Mouse (Mus musculus) gastrocnemius, adult 2 months (tissue): ENCODE data around the gene Cux2. TPM values are rescaled to one million over a fixed set of nuclear protein-coding genes. Genes with fewer than 3 reads are reported as not detected.

Experiments used
- DNase-seq: peaks from one replicate; pipeline ENCODE4 v3.0.0; 2022
- H3K27ac ChIP-seq: fragments of 200-600 bp; 2 replicates; pipeline ENCODE4 v1.8.1; 2022; ENCODE audit warnings: mild to moderate bottlenecking
- H3K4me3 ChIP-seq: fragments of 200-600 bp; 2 replicates; pipeline ENCODE4 v1.8.1; 2022; ENCODE audit warnings: mild to moderate bottlenecking, moderate library complexity
- CTCF ChIP-seq: fragments of 200-600 bp; IDR thresholded peaks from 2 replicates; pipeline ENCODE4 v1.8.1; 2022; ENCODE audit warnings: antibody characterized with exemption, mild to moderate bottlenecking, moderate library complexity
- intact Hi-C: fragments of 180-260 bp; cut with DNase I; formaldehyde crosslinking; loops from one replicate; pipeline ENCODE4 v1.15.1; 2025
- total RNA-seq, 2 experiments: library from RNA; stranded (reverse); gene quantifications; 2 replicates each; pipeline ENCODE4 v1.2.3; 2021

Cux2 gene
- total RNA-seq, 2 experiments from 2014 or later, result 3.9 to 6.0 TPM

DNA sequence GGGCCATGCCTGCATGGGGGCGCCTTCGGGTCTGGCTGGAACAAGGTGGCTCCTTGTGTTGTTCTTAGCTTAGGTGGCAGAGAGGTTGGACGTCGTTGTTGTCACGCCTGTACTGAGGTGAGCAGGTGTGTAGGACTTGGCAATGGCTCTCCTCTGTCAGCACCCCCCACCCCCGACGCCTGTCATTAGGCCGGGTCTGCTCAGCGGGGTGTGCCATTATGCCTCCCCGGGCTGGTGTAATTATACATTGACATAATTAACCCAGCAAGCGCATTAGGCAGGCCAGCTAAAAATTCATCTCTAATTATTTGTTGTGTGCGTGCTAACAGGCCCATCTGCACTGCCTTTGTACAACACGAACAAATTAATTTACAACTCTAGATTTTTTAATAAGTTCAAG lies 160.5 kb downstream of the Cux2 start:
- no peak overlapping the region for H3K4me3 ChIP-seq
- intact Hi-C loops, result no loop called here
- no peak overlapping the region for H3K27ac ChIP-seq
- TF ChIP-seq CTCF, result no peak
- no peak for DNase-seq

DNA sequence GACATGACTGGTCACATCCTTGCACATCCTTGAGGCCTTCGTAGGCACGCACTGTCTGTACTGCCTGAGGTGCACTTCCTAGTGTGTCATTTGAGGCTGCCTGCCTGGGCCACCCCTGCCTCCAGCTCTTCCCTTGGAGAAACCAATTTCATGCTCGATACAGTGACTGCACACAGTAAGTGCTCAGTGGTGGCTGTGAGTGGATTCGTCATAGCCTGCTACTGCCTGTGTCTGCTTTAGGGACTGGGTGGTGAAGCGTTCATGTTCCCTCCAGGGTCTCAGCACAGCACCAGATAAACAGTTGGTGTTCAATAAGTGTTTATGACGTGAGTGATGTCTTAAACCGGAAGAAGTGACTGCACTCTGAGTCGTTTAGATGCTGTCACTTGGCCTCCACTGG lies 166.5 kb downstream of the Cux2 start:
- Histone ChIP-seq H3K4me3 (no peak overlapping the region), H3K27ac (no peak overlapping the region)
- no peak for DNase-seq
- no peak for TF ChIP-seq CTCF
- intact Hi-C loops, result no loop called here

GRCm38 (mm10) chr5:121879211-121879610 lies 170.7 kb downstream of the Cux2 start:
- peak; percentile 47 for DNase-seq
- H3K27ac ChIP-seq, result no peak overlapping the region
- H3K4me3 ChIP-seq, result no peak overlapping the region
- intact Hi-C loops, result no loop called here
- peak; percentile 71 for TF ChIP-seq CTCF

DNA sequence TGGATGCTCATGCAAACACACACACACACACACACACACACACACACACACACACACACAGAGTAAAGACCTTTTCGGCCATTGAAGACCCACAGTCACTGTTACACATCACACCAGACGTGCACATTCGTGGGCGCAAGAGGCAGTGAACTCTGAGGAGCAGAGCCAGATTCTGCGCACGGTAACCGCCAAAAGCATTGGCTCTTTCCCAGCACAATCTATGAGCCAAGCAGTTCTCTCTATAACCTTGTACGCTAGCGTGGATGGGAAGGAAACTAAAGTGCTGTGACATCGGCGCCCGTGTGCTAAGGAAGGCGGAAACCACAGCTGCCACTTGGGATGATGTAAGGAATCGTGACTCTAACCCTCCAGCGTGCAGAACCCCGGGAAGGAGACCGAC lies 171.2 kb downstream of the Cux2 start:
- no peak for DNase-seq
- intact Hi-C loops, result no loop called here
- no peak overlapping the region for H3K27ac ChIP-seq
- TF ChIP-seq CTCF, result no peak
- H3K4me3 ChIP-seq, result no peak overlapping the region

DNA sequence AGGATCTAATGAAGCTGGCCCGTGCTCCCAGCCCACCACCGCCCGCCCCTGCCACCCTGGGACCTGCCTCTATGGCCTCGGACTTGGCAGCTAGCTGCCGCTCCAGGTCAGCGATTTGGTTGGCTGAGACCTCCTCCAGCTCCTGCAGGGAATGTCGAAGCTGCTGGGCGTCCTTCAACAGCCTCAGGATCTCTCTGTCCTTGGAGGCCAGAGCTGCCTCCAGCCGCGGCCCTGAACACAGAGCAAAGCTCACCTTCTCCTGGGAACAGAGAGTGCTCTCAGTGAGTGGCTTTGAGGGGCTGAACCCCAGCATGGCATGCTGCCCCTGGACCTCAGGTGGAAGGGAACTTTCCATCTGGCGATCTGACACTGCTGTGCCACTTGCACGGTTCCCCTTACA lies 173.0 kb downstream of the Cux2 start:
- H3K27ac ChIP-seq, result no peak overlapping the region
- DNase-seq, result no peak
- H3K4me3 ChIP-seq, result no peak overlapping the region
- no peak for TF ChIP-seq CTCF
- intact Hi-C loops, result no loop called here

DNA sequence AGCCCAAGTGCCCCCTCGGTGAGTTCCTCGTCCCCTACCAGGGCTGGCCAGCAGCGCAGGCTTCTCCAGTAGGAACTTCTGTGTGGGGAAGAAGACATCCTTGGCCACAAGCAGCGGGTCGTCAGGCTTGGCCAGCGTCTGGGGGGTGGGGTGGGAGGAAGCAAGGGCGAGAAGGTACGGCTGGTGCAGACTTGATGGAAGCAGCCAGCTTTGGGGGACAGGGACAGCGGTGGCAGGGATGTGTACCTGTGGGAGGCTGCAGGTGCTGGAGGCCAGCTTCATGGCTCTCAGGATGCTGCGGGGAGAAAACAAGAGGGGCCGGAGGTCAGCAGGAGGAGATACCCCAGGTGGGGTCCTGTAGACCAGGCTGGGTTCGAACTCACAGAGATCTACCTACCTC lies 174.9 kb downstream of the Cux2 start:
- H3K4me3 ChIP-seq, result no peak overlapping the region
- DNase-seq, result no peak
- intact Hi-C loops, result no loop called here
- H3K27ac ChIP-seq, result no peak overlapping the region
- no peak for TF ChIP-seq CTCF

GRCm38 (mm10) chr5:121872158-121872557 lies 177.7 kb downstream of the Cux2 start:
- intact Hi-C loops, result loop anchor here (1.0 to 5.0 kb wide), 3 partner anchors 125 to 217 kb away; no protein-coding TSS in a partner anchor
- TF ChIP-seq CTCF, result peak; percentile 96
- no peak overlapping the region for H3K4me3 ChIP-seq
- no peak overlapping the region; the same call in 1 of the 2 replicates for H3K27ac ChIP-seq
- peak; percentile 88 for DNase-seq

DNA sequence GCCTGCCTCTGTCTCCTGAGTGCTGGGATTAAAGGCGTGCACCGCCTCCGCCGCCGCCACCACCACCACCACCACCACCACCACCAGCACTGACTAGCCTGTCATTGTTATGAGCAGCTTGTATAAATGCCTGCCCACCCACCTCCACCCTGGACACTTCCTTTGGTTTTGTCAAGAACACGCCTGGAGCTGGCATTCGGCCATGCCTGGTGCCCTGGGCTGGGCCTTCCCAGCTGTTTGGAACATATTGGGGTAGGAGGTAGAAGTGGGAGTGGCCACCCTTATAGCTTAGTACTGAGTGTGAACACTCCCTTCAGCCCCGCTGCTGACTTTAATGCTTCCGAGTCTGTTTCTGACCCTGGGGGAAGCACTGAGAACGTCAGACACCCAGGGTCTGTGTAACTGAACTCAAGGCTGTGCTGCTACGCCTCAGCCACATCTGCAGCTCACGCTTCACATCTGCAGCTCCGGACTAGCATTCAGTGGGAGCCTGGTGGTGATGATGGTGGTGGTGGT lies 178.3 kb downstream of the Cux2 start:
- no peak for DNase-seq
- TF ChIP-seq CTCF, result no peak
- H3K4me3 ChIP-seq, result no peak overlapping the region
- H3K27ac ChIP-seq, result peak overlapping the region; percentile 62
- intact Hi-C loops, result loop anchor here (1.0 to 5.0 kb wide), 3 partner anchors 126 to 218 kb away; no protein-coding TSS in a partner anchor

GRCm38 (mm10) chr5:121870832-121871231 lies 179.1 kb downstream of the Cux2 start:
- DNase-seq, result no peak
- no peak overlapping the region for H3K4me3 ChIP-seq
- peak overlapping the region; percentile 62 for H3K27ac ChIP-seq
- no peak for TF ChIP-seq CTCF
- intact Hi-C loops, result loop anchor here (5.0 kb wide), 1 partner anchor 126 kb away; no protein-coding TSS in a partner anchor

DNA sequence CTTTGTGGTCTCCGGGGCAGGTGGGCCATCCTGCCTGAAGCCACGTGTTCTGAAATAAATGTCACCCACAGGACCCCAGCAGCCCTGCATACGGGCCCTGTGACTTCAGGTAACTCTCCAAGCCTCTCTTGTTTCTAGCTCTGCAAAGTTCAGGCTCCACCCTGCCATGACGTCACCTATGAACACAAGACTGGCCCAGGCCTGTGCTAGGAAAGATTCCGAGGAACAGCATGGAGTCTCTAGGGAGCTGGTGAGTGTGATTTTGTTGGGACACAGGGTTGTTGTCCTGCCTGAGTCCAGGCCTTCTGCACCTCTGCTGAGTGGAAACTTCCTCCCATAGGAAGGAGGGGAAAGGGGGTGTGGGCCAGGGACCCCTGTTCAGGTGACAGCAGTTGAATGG lies 181.9 kb downstream of the Cux2 start:
- no peak for DNase-seq
- H3K27ac ChIP-seq, result peak overlapping the region; percentile 40; the same call in 1 of the 2 replicates
- intact Hi-C loops, result no loop called here
- H3K4me3 ChIP-seq, result no peak overlapping the region
- no peak for TF ChIP-seq CTCF

GRCm38 (mm10) chr5:121864330-121864729 lies 185.6 kb downstream of the Cux2 start:
- intact Hi-C loops, result no loop called here
- no peak overlapping the region for H3K27ac ChIP-seq
- DNase-seq, result no peak
- no peak overlapping the region for H3K4me3 ChIP-seq
- no peak for TF ChIP-seq CTCF

DNA sequence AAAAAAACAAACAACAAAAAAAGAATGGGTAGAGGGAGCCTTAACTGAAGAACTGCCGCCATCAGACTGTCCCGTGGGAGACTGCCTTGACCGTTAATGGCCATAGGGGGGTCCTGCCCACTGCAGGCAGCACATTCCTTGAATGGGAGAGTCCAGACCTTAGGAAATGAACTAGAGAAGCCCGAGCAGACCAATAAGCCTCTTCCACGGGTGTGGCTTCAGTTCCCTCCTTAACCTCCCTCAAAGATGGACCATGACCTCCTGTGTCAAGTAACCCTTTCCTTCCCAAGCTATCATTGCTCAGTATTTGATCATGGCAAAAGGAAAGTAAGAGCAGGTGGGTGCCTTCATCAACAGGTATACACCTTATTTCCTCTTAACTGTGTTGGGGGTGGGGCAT lies 187.9 kb downstream of the Cux2 start:
- no peak for TF ChIP-seq CTCF
- no peak for DNase-seq
- intact Hi-C loops, result no loop called here
- Histone ChIP-seq H3K4me3 (no peak overlapping the region), H3K27ac (no peak overlapping the region)

DNA sequence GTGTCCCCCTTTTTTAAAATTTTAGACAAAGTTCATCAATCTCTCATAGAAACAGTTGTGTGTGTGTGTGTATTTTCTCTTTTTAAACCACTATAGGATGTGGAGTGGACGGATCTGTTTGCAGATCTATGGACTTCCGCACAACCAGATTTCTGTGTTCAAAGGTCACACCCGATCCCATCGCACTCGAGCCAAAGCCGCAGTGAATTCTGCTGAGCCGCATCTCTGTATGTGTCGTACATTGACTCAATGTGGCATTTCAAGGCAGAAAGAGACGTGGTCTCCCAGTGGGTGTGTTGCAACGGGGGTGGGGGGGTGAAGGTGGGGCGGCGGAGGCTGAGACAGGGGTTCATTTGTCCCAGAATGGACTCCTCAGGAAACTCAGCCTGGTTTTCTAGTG lies 191.5 kb downstream of the Cux2 start:
- TF ChIP-seq CTCF, result no peak
- intact Hi-C loops, result no loop called here
- no peak for DNase-seq
- H3K27ac ChIP-seq, result no peak overlapping the region
- no peak overlapping the region for H3K4me3 ChIP-seq

DNA sequence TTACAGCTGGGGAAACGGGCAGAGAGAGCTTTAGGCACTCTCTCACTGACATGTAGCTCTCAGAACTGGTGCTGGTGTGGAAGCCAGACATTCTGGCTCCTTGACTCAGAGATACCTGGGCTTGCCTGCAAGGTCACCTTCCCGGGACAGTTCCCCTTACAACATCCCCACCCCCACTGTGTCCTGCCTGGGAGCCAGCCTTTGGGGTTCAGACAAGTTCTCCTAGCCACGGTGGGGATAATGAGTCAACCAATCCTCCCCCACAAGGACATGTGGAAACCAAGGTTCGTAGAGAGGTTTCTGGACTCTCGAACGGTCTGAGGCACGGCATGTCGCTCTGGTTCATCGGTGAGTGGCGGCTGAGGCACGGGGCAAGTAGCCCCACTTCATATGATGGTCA lies 193.2 kb downstream of the Cux2 start:
- no peak overlapping the region for H3K27ac ChIP-seq
- intact Hi-C loops, result no loop called here
- no peak for TF ChIP-seq CTCF
- DNase-seq, result no peak
- no peak overlapping the region for H3K4me3 ChIP-seq

- intact Hi-C loops, result no loop called here
Measured at GRCm38 (mm10) chr5:121854768-121855167, 195.1 kb downstream of the Cux2 start.

More at GRCm38 (mm10) chr5:121854768-121855167, 195.1 kb downstream of the Cux2 start:
- no peak for TF ChIP-seq CTCF
- Histone ChIP-seq H3K4me3 (no peak overlapping the region), H3K27ac (no peak overlapping the region)
- no peak for DNase-seq
